Mouse (Mus musculus): ENCODE measurements around the gene Mrpl21. TPM values are rescaled to one million over a fixed set of nuclear protein-coding genes. Genes with fewer than 3 reads are reported as not detected.

The Mrpl21 gene
- total and polyA plus RNA-seq, 3 experiments: 145 to 159 TPM; not detected in 1

- DNase-seq (ENCODE audit: low read depth, low spot score): no peak
- Histone ChIP-seq H3K9ac (ENCODE audit: control insufficient read depth, low read depth, low read length, poor library complexity, severe bottlenecking) (no peak overlapping the region), H3K27me3 (ENCODE audit: control insufficient read depth in 1 of 2, insufficient read depth in 2 of 2, low read length in 2 of 2) (no peaks in the 10 kb centered on the region), H3K27ac (ENCODE audit: control insufficient read depth, low read depth, low read length) (no peak overlapping the region), H3K36me3 (ENCODE audit: control insufficient read depth in 1 of 2, insufficient read depth in 2 of 2, low read length in 2 of 2) (no peaks in the 10 kb centered on the region), H3K4me1 (ENCODE audit: control insufficient read depth in 1 of 2, insufficient read depth in 2 of 2, low read length in 2 of 2) (no peaks in the 10 kb centered on the region), H3K79me2 (ENCODE audit: control insufficient read depth, insufficient read depth, low read length, poor library complexity) (no peaks in the 10 kb centered on the region), H3K9me3 (replicated peaks; ENCODE audit: insufficient read depth, low read length) (no peaks in the 10 kb centered on the region), H3K4me3 (ENCODE audit: control insufficient read depth in 1 of 2, insufficient read depth in 1 of 2, low read depth in 2 of 2, low read length in 2 of 2) (no peak overlapping the region)
- TF ChIP-seq RCOR1 (IDR thresholded peaks at IDR 0.05; ENCODE audit: low read depth, low read length): no peak
- no peak for TF ChIP-seq NELFE (IDR thresholded peaks at IDR 0.05; ENCODE audit: low read depth, low read length)
- no peak for TF ChIP-seq POLR2A (IDR thresholded peaks at IDR 0.05; ENCODE audit: control insufficient read depth in 1 of 2, insufficient read depth in 1 of 2, low read depth in 1 of 2, low read length in 2 of 2, poor library complexity in 1 of 2)
- no peak for TF ChIP-seq TAL1 (IDR thresholded peaks at IDR 0.05; ENCODE audit: low read length)
- no peak for TF ChIP-seq JUND (IDR thresholded peaks at IDR 0.05; ENCODE audit: low read depth, low read length)
- no peak for TF ChIP-seq ZC3H11A (IDR thresholded peaks at IDR 0.05; ENCODE audit: low read depth, low read length)
- no peak for TF ChIP-seq GATA1 (IDR thresholded peaks at IDR 0.05; ENCODE audit: low read depth, low read length)
- TF ChIP-seq HCFC1 (IDR thresholded peaks at IDR 0.05; ENCODE audit: low read depth, low read length): no peak
- no peak for TF ChIP-seq ZNF384 (IDR thresholded peaks at IDR 0.05; ENCODE audit: low read depth, low read length)
- no peak for TF ChIP-seq MAZ (IDR thresholded peaks at IDR 0.05; ENCODE audit: low read depth, low read length)
- no peak for TF ChIP-seq GABPA (IDR thresholded peaks at IDR 0.05; ENCODE audit: low read depth, low read length)
- TF ChIP-seq ELF1 (IDR thresholded peaks at IDR 0.05; ENCODE audit: low read depth, low read length): no peak
- TF ChIP-seq MYB (IDR thresholded peaks at IDR 0.05; ENCODE audit: low read depth, low read length): no peak
- no peak for TF ChIP-seq CHD2 (IDR thresholded peaks at IDR 0.05; ENCODE audit: low read length)
- TF ChIP-seq TBP (IDR thresholded peaks at IDR 0.05; ENCODE audit: low read depth, low read length): no peak
- no peak for TF ChIP-seq ZMIZ1 (IDR thresholded peaks at IDR 0.05; ENCODE audit: low read depth, low read length)
- TF ChIP-seq TCF12 (IDR thresholded peaks at IDR 0.05; ENCODE audit: low read depth, low read length): no peak
- TF ChIP-seq CHD1 (IDR thresholded peaks at IDR 0.05; ENCODE audit: low read depth, low read length): no peak
Observed at GRCm38 (mm10) chr19:3297775-3298174, 15.1 kb downstream of the Mrpl21 start.

GRCm38 (mm10) chr19:3304017-3304416 is 21.3 kb downstream of the Mrpl21 start:
- no peak overlapping the region for H3K9ac ChIP-seq (ENCODE audit: control insufficient read depth, low read depth, low read length, poor library complexity, severe bottlenecking)
- no peak overlapping the region for H3K4me3 ChIP-seq (ENCODE audit: control insufficient read depth in 1 of 2, insufficient read depth in 1 of 2, low read depth in 2 of 2, low read length in 2 of 2)
- no peaks in the 10 kb centered on the region for H3K4me1 ChIP-seq (ENCODE audit: control insufficient read depth in 1 of 2, insufficient read depth in 2 of 2, low read length in 2 of 2)
- peaks cover 4 to 9% of the 10 kb centered on the region in 2 experiments for H3K27me3 ChIP-seq (ENCODE audit: control insufficient read depth in 1 of 2, insufficient read depth in 2 of 2, low read length in 2 of 2)
- H3K79me2 ChIP-seq (ENCODE audit: control insufficient read depth, insufficient read depth, low read length, poor library complexity): no peaks in the 10 kb centered on the region
- H3K27ac ChIP-seq (ENCODE audit: control insufficient read depth, low read depth, low read length): no peak overlapping the region
- no peak for DNase-seq (ENCODE audit: low read depth, low spot score)
- no peak for TF ChIP-seq ZKSCAN1 (IDR thresholded peaks at IDR 0.05; ENCODE audit: low read depth, low read length)
- no peak for TF ChIP-seq E2F4 (IDR thresholded peaks at IDR 0.05; ENCODE audit: borderline replicate concordance, low read depth, low read length)
- TF ChIP-seq UBTF (IDR thresholded peaks at IDR 0.05; ENCODE audit: borderline replicate concordance, insufficient read depth, low read depth, low read length): no peak
- TF ChIP-seq USF2 (IDR thresholded peaks at IDR 0.05; ENCODE audit: borderline replicate concordance in 1 of 2, insufficient read depth in 1 of 2, low read depth in 1 of 2, low read length in 2 of 2): no peak
- no peak for TF ChIP-seq TAL1 (IDR thresholded peaks at IDR 0.05; ENCODE audit: low read length)
- no peak for TF ChIP-seq ZC3H11A (IDR thresholded peaks at IDR 0.05; ENCODE audit: low read depth, low read length)
- no peak for TF ChIP-seq MAZ (IDR thresholded peaks at IDR 0.05; ENCODE audit: low read depth, low read length)
- no peak for TF ChIP-seq EP300 (IDR thresholded peaks at IDR 0.05; ENCODE audit: low read depth in 1 of 2, low read length in 2 of 2)
- TF ChIP-seq KAT2A (conservative IDR thresholded peaks at IDR 0.05; ENCODE audit: low read depth, low read length): no peak
- TF ChIP-seq TBP (IDR thresholded peaks at IDR 0.05; ENCODE audit: low read depth, low read length): no peak
- TF ChIP-seq CHD1 (IDR thresholded peaks at IDR 0.05; ENCODE audit: low read depth, low read length): no peak
- no peak for TF ChIP-seq ETS1 (IDR thresholded peaks at IDR 0.05; ENCODE audit: low read depth, low read length)
- TF ChIP-seq MYC (IDR thresholded peaks at IDR 0.05; ENCODE audit: low read depth, low read length): no peak
- no peak for TF ChIP-seq NRF1 (IDR thresholded peaks at IDR 0.05; ENCODE audit: insufficient read depth, low read depth, low read length, poor library complexity, severe bottlenecking)
- no peak for TF ChIP-seq MAFK (IDR thresholded peaks at IDR 0.05; ENCODE audit: borderline replicate concordance, low read depth, low read length)
- no peak for TF ChIP-seq GABPA (IDR thresholded peaks at IDR 0.05; ENCODE audit: low read depth, low read length)
- no peak for TF ChIP-seq MAX (IDR thresholded peaks at IDR 0.05; ENCODE audit: low read length)
- TF ChIP-seq BHLHE40 (IDR thresholded peaks at IDR 0.05; ENCODE audit: borderline replicate concordance, low read depth, low read length): no peak
- no peak for TF ChIP-seq GATA1 (IDR thresholded peaks at IDR 0.05; ENCODE audit: low read depth, low read length)
- no peak for TF ChIP-seq POLR2AphosphoS5 (IDR thresholded peaks at IDR 0.05; ENCODE audit: borderline replicate concordance, low read depth, low read length)
- H3K36me3 ChIP-seq (ENCODE audit: control insufficient read depth in 1 of 2, insufficient read depth in 2 of 2, low read length in 2 of 2): no peaks in the 10 kb centered on the region
- H3K9me3 ChIP-seq (replicated peaks; ENCODE audit: insufficient read depth, low read length): no peaks in the 10 kb centered on the region
